Mouse (Mus musculus) liver, postnatal 0 days (tissue): Measurements from ENCODE around the gene Gm8138.
"Not testable (repeated sequence)": the region's sequence is repeated elsewhere in the genome, so short reads cannot be mapped to it uniquely, and the experiment has no call there.

Experiments
- CTCF ChIP-seq: sonication (generic); IDR thresholded peaks from 2 replicates; pipeline ENCODE4 v1.5.1; 2016; ENCODE audit warnings: antibody characterized with exemption, low read depth
- EP300 ChIP-seq: IDR thresholded peaks from 2 replicates; pipeline ENCODE4 v1.6.1; 2016; ENCODE audit warnings: antibody characterized with exemption, low read depth, mild to moderate bottlenecking

DNA sequence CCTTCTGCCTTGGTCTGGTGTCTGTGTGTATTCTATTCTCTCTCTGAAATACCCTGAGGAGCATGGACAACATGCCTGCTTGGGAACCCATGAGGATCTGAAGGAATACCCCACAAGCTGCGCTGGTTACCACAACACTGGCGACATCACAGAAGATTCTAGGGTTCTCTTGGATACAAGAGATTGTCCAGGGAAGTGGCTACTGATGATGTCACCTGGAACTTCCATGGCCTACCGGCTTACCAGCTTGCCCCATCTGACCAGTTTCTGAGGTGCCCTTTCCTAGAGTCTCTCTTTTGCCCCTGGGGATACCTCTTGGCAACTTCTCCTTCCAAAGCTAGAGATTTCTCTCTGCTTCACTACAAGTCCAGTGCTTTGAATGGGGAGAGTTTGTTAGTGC lies at the start of gene Gm8138:
- not testable (repeated sequence) for TF ChIP-seq EP300, CTCF
